Comparison of ENCODE assay signal across 24 mouse cellular contexts in the genomic region with DNA sequence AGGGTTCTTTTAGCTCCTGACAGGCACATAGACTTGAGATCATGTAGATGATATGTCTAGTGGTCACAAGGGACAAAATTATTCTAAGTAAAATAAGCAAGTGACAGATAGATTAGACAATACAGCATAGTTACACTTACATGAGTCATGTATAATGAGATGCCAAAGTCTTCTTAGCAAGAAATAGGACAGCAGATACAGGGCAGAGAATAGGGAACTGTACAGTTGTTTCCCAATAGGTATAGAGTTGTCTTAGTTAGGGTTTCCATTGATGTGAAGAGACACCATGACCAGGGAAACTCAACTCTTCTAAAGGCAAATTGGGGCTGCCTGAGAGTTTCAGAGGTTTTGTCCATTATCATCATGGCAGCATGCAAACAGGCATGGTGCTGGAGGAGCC.
"Had no signal": no experiment of that assay in that cellular context is flagged by ENCODE, and none has a peak within 500 bp of the region (broad histone marks: within the 10 kb centered on the region; RNA-seq: fewer than 3 reads in every experiment).

No protein-coding gene starts in this region.

- H3K9ac ChIP-seq: heart, embryonic 13.5 days; heart, embryonic 15.5 days; hindbrain, embryonic 13.5 days; hindbrain, embryonic 15.5 days; limb, embryonic 12.5 days had no signal

- H3K27ac ChIP-seq: heart, embryonic 10.5 days; heart, embryonic 13.5 days; heart, embryonic 15.5 days; hindbrain, embryonic 13.5 days; hindbrain, embryonic 15.5 days; hindbrain, postnatal 0 days; layer of hippocampus, adult 2 months; left cerebral cortex, adult 2 months; limb, embryonic 10.5 days; limb, embryonic 12.5 days had no signal

- H3K4me2 ChIP-seq: heart, embryonic 13.5 days; heart, embryonic 15.5 days; hindbrain, embryonic 13.5 days; hindbrain, embryonic 15.5 days; limb, embryonic 12.5 days; liver, embryonic 11.5 days had no signal

- DNase-seq: gastrocnemius, postnatal 14 days; gastrocnemius, postnatal 36 days; heart, adult 18-20 months; heart, postnatal 14 days; heart, postnatal 36 days; kidney, adult 11 months; kidney, adult 2 months; kidney, adult 9 months; kidney, postnatal 10 days; kidney, postnatal 25 days; kidney, postnatal 4 days; liver had no signal

- H3K9me3 ChIP-seq: heart, embryonic 10.5 days; heart, embryonic 13.5 days; heart, embryonic 15.5 days; hindbrain, embryonic 13.5 days; hindbrain, embryonic 15.5 days; limb, embryonic 10.5 days; limb, embryonic 12.5 days had no signal

- H3K4me3 ChIP-seq: heart, embryonic 10.5 days; heart, embryonic 13.5 days; heart, embryonic 15.5 days; hindbrain, embryonic 13.5 days; hindbrain, embryonic 15.5 days; layer of hippocampus, adult 2 months; left cerebral cortex, adult 2 months; limb, embryonic 10.5 days; limb, embryonic 12.5 days had no signal

- H3K36me3 ChIP-seq: heart, embryonic 10.5 days; heart, embryonic 13.5 days; heart, embryonic 15.5 days; hindbrain, embryonic 13.5 days; hindbrain, embryonic 15.5 days; limb, embryonic 10.5 days; limb, embryonic 12.5 days had no signal

- H3K4me1 ChIP-seq: heart, embryonic 10.5 days; heart, embryonic 13.5 days; heart, embryonic 15.5 days; hindbrain, embryonic 13.5 days; hindbrain, embryonic 15.5 days; limb, embryonic 10.5 days; limb, embryonic 12.5 days had no signal

- H3K27me3 ChIP-seq: heart, embryonic 13.5 days; heart, embryonic 15.5 days; hindbrain, embryonic 15.5 days had no signal

- ATAC-seq: hindbrain, postnatal 0 days; intestine, embryonic 16.5 days had no signal
